Mouse (Mus musculus) brain, embryonic 14.5 days (tissue): ENCODE measurements around the gene Zfp157.
"Not testable (repeated sequence)": the region's sequence is repeated elsewhere in the genome, so short reads cannot be mapped to it uniquely, and the experiment has no call there.

Experiments
- CTCF ChIP-seq: fragments of 200-500 bp; IDR thresholded peaks from 2 replicates; pipeline ENCODE4 v1.5.1; 2012; ENCODE audit warnings: inconsistent platforms, mild to moderate bottlenecking, moderate library complexity, borderline replicate concordance; ENCODE audit not compliant: insufficient read depth, insufficient read length; ENCODE audit errors: extremely low read depth
- POLR2A ChIP-seq: fragments of 200-500 bp; IDR thresholded peaks from 2 replicates; pipeline ENCODE4 v1.6.1; 2012; ENCODE audit warnings: mild to moderate bottlenecking, inconsistent platforms, borderline replicate concordance; ENCODE audit not compliant: poor library complexity, insufficient read depth, insufficient read length, severe bottlenecking; ENCODE audit errors: extremely low read depth

- not testable (repeated sequence) for TF ChIP-seq POLR2A, CTCF
Measured at GRCm38 (mm10) chr5:138504548-138504947, 63.3 kb downstream of the Zfp157 start.
